Mouse (Mus musculus) left cerebral cortex, postnatal 36 days (tissue): ENCODE results near the gene Dbr1. TPM values are rescaled to one million over a fixed set of nuclear protein-coding genes. Genes with fewer than 3 reads are reported as not detected.
"Not testable (repeated sequence)": the region's sequence is repeated elsewhere in the genome, so short reads cannot be mapped to it uniquely, and the experiment has no call there.

Source experiments
- DNase-seq, 2 experiments: peaks; one replicate each; pipeline ENCODE4 v3.0.0; 2021 to 2022; ENCODE audit warnings: low spot score in 2 of 2, mixed read lengths in 1 of 2
- intact Hi-C: fragments of 180-260 bp; cut with DNase I; formaldehyde crosslinking; loops from one replicate; pipeline ENCODE4 v1.15.1; 2025
- total RNA-seq, 2 experiments: library from RNA; stranded (reverse); gene quantifications; 2 replicates each; pipeline ENCODE4 v1.2.3; 2021

Gene Dbr1
- total RNA-seq, result 10 to 100 TPM; 13.2 to 13.3 TPM

DNA sequence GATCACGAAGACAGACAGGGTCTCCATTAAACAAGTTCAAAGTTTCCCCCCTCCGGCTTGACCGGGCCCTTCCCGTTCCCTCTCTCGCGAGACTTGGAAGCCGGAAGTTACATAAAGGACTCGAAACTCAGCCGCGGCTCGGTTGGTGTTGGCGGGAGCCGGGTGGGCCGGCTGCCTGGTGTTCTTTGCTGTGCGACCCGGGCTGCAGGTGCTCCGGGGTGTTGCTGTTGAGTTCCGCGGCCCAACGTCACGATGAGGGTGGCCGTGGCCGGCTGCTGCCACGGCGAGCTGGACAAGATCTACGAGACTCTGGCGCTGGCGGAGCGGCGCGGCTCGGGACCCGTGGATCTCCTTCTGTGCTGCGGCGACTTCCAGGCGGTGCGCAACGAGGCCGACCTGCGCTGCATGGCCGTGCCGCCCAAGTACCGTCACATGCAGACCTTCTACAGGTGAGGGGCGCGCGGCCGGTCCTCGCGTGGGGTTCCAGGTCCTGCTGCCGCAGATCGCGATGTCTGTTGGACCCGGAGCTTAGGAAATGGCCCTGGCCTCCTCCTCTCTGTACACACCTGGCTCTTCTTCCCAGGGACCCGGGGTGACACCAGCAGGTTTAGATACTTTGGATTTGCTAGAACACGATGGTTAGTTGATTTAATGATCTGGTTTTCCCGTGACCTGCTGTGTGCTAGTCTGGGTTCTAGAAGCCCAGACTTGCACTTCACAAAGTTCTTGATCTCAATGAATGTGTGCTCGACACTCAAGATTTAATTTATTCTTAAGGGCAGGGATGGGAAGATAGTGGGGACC lies at the start of gene Dbr1:
TSS of gene Dbr1 (plus strand) at position 123 of the 804 bp plus-strand sequence.
- peak; percentile 90 to 93 for DNase-seq
- intact Hi-C loops, result no loop called here

DNA sequence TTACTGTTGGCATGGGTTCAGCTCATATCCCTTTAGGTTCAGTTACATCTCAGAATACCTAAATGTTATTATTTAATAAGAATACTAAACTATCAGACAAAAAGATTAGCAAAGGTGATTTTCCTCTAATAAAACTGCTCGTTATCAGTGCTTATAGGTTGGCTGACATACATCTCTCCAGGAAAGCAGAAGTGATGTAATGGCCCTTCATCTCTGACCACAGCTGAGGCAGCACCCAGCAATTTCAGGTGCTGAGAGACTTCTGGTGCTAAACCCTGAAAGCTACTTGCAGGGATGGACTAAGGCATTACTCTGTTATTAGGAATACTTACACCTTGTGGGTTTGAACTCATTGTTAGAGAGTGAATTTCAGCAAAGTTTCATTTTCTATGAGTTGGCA lies 43.7 kb upstream of the Dbr1 start:
- intact Hi-C loops, result no loop called here
- no peak for DNase-seq

- no peak for DNase-seq
- intact Hi-C loops, result no loop called here
Measured at GRCm38 (mm10) chr9:99546259-99546658, 29.3 kb upstream of the Dbr1 start.

GRCm38 (mm10) chr9:99552068-99552467 lies 23.5 kb upstream of the Dbr1 start:
- intact Hi-C loops, result no loop called here
- no peak for DNase-seq

DNA sequence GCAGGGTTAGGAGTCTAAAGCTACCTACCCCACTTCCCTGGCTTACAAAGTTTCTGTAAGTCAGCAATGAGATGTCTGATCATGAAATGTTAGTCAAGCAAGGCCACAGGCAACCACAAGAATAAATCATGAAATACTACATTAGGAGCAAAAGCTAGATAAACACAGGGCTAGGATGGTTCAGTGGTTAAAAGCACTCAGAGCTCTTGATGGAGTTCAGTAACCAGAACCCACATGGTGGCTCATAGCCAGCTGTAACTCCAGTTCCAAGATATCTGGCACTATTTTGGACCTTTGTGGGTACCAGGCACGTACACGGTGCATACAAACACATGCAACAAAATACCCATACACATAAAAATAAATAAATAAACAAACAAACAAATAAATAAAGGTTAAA lies 22.6 kb upstream of the Dbr1 start:
- intact Hi-C loops, result no loop called here
- no peak for DNase-seq

- DNase-seq, result no peak
- intact Hi-C loops, result no loop called here
Measured at GRCm38 (mm10) chr9:99554052-99554451, 21.5 kb upstream of the Dbr1 start.

- intact Hi-C loops, result no loop called here
- DNase-seq, result no peak
Measured at GRCm38 (mm10) chr9:99555253-99555652, 20.3 kb upstream of the Dbr1 start.

DNA sequence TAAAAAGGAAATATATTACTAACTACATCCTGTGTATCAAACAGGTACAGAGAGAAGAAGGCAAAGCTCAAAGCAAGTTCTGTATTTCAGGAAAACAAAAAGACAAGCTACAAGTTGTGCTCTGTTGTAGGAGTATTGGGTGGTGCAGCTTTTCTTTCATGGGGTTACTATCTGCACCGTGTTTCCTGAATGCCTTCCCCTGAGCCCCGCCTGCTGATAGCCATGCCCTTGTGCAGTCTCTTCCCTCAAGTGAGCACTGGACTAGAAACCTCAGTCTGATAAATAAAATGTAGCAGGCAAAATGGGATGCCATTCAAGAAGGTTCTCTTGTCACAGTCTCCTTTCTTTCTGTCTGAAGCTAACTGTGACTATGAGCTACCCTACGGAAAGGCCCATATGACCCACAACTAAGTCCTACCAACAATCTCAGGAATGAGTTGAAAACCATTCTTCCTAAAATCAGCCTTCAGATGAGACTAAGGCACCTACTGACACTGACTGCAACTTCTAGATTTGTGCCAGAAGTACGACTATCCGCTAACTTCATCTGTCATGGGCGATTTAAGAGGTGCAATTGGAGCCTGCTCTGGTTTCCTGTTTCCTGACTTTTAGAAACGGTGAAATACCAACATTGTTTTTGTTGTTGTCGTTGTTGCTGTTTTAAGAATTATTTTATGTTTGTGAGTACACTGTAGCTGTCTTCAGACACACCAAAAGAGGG lies 17.9 kb upstream of the Dbr1 start:
- DNase-seq, result no peak
- intact Hi-C loops, result no loop called here

- no peak for DNase-seq
- intact Hi-C loops, result no loop called here
Measured at GRCm38 (mm10) chr9:99558824-99559556, 16.6 kb upstream of the Dbr1 start.

DNA sequence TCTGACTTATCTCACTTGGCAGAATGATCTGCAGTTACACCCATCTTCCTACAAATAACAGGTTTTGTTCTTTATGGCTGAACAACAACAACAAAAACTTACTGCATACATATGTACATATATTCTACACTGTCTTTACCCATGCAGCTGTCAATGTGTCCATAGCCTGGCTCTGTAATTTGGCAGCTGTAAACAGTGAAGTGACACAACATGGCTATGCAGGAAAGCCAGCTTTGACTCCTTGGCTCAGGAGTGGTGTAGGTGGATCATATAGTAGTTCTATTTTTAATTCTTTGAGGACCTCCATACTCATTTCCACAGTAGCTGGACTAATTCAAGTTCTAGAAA lies 16.1 kb upstream of the Dbr1 start:
- intact Hi-C loops, result no loop called here
- no peak for DNase-seq

- intact Hi-C loops, result no loop called here
- no peak for DNase-seq
Measured at GRCm38 (mm10) chr9:99560389-99560788, 15.2 kb upstream of the Dbr1 start.

GRCm38 (mm10) chr9:99563714-99564113 lies 11.9 kb upstream of the Dbr1 start:
- DNase-seq, result no peak
- intact Hi-C loops, result no loop called here

- no peak for DNase-seq
- intact Hi-C loops, result no loop called here
Measured at GRCm38 (mm10) chr9:99568023-99568346, 7.6 kb upstream of the Dbr1 start.

GRCm38 (mm10) chr9:99568347-99569070 lies 7.1 kb upstream of the Dbr1 start, which contains the start of gene Armc8:
Armc8 (minus strand) TSS chr9:99568899.
- peak; percentile 91 to 93 for DNase-seq
- intact Hi-C loops, result no loop called here

GRCm38 (mm10) chr9:99569071-99569397 lies 6.6 kb upstream of the Dbr1 start:
- no peak for DNase-seq
- intact Hi-C loops, result no loop called here

- intact Hi-C loops, result loop anchor here (10.0 kb wide), 1 partner anchor 106 kb away; no protein-coding TSS in a partner anchor
- DNase-seq, result peak in 1 of 2 experiments; percentile 8
Measured at GRCm38 (mm10) chr9:99580655-99581054, 5.1 kb downstream of the Dbr1 start.

- intact Hi-C loops, result loop anchor here (2.0 to 10.0 kb wide), 3 partner anchors 45 to 113 kb away; no protein-coding TSS in a partner anchor
- peak; percentile 29 for DNase-seq
Measured at GRCm38 (mm10) chr9:99587505-99588202, 12.1 kb downstream of the Dbr1 start.

DNA sequence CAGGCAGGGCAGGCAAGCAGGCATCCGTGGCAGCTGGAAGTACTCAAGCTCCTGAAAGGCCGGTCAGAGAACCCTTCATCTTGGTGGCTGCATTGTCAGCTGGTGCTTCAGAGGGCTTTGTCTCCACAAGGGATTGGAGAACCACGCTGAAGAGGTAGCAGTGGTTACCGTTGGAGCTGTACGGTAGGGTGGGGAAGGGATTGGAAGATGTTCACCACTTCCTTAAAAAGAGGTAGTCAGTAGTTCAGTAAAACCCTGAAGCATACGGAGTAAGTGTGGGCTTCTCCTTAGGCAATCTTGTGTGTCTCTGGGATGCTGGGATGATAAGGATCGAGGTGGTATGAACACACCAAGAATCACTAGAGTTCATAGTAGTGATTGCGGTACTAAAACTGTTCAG lies 15.5 kb downstream of the Dbr1 start:
- intact Hi-C loops, result no loop called here

GRCm38 (mm10) chr9:99599127-99599526 lies 23.5 kb downstream of the Dbr1 start:
- intact Hi-C loops, result not testable (repeated sequence)

More for the DNA sequence above, 15.5 kb downstream of the Dbr1 start:
- DNase-seq, result no peak

More at GRCm38 (mm10) chr9:99599127-99599526, 23.5 kb downstream of the Dbr1 start:
- DNase-seq, result not testable (repeated sequence)
